Mouse (Mus musculus): ENCODE measurements around the gene Tat.

DNA sequence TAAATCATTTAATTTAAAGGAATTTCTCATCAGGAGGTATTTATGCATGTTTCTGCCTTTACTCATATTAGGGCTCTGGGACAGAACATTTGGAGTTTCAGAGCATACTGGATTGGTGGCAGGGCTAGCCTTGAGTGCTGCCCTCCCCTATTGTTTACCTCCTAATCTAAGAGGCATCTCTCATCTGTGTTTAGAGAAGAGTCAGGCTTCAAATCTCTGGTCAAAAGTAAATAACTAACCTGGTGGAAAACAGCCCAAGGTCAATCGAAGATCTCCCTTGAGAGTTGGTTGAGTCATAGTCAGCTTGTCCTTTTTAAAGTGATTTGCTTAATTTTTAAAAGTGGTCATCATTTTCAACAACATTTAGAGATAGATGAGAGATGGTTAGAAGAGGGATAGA is 2.7 kb downstream of the Tat start:
- TF ChIP-seq POLR2A (IDR thresholded peaks at IDR 0.05; ENCODE audit: low read depth, low read length) (no peak), CTCF (conservative IDR thresholded peaks at IDR 0.05; ENCODE audit: insufficient read depth, insufficient read length, low read depth, low read length) (no peak)

All from kidney, adult 2 months (tissue).